Mouse (Mus musculus): Measurements from ENCODE around the gene Gpr137.

The Gpr137 gene

DNA sequence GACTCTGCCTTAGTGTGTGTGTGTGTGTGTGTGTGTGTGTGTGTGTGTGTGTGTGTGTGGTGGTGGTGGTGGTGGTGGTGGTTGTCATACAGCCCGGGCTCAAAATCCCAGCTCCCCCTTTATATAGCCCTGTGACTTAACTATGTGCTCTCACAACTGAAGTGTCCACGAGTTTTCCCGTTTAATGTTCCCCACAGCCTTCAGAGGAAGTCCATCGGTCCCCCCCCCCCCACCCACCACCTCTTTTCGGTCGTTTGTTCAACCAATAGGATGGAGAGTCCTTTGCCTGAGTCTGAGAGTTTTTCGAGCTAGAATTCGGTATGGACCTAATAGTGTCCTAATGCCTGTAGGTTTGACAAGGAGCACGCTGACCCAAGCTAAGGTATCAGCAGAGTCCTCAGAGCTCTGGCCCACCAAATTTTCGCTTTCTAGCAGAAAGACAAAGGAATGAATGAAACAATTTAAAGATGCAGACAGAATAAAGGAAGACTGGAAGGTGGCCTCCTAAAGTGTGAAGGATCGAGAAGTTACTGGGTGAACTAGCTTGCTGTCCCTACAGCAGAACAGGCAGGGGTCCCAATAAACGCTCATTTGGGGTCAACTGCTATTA, 31.4 kb upstream of the Gpr137 start:
- DNase-seq (ENCODE audit: extremely low spot score): no peak

DNA sequence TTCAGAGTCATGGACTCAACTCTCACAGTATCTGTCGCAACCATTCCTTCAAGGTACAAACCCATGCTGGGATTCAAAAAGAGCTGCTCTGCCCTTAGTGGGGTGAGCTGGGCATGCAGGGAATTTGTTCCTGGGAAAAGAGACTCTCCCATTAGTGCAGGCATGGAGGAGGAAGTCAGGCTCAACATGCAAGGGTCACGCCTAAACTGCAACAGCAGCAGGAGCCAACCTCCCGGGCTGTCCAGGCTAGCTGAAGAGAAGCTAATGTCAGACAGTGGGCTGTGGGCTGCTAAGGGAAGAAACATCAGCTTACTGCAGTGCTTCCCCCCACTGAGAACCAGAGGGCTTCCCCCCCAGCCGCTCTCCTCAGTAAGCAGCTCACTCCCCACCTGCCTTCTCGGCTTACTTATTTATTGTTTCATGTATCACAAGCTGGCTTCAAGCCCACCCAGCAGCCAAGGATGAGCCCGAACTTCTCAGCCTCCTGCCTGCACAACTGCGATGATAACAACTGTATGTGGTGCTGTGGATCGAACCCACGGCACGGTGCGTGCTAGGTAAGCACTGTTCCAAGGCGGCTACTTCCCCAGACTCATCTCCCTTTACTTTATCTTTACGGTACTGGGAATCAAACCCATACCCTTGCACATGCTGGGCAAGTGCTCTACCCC, 30.1 kb upstream of the Gpr137 start:
- no peak for DNase-seq (ENCODE audit: extremely low spot score)

DNA sequence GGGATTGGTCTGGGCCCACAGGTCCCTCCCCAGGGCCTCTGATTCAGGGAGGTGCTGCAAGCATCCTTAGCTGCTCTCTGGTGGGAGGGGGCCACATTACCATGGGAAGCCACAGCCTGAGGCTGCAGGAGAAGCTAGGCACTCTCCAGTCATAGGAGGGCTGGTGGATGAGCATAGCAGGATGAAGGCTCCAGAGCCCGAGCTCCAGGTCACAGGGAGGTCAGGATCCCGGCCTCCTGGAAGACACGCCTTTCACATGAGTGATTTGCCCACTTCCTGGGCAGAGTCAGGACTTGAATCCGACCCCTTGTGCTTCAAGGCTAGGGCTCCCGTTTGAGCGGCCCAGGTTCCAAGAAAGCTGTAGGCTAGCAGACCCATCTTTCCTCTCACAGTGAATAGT, 29.4 kb upstream of the Gpr137 start:
- no peak for DNase-seq (ENCODE audit: extremely low spot score)

DNA sequence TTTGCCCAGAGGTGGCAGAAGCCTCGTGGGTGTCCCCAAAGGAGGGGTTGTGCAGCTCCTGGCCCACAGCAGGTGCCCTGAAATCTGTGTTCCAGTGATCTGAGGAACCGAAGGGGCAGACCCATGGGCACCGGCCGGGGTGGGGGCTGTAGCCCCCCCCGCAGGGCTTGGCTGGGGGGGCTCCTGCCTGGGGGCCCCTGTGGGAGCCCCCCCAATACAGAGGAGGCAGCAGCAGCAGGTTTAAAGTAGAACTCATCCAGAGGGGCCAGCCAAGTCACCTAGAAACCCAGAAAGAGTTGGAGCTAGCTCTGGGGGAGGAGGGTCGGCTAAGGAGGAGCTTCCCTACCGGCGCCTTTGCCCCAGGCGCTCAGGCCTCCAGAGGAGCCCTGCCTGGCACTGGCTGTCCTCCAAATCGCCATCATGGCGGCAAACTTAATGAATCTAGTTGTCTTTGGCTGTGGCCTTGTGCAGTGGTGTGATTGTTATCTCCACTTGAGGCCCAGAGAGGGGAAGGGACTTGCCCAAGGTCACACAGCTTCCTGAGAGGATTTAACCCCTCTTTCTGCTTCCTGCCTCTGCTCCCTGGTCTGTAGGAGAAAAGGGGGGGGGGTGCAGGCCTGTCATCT, 28.3 kb upstream of the Gpr137 start:
- DNase-seq (ENCODE audit: extremely low spot score): no peak

DNA sequence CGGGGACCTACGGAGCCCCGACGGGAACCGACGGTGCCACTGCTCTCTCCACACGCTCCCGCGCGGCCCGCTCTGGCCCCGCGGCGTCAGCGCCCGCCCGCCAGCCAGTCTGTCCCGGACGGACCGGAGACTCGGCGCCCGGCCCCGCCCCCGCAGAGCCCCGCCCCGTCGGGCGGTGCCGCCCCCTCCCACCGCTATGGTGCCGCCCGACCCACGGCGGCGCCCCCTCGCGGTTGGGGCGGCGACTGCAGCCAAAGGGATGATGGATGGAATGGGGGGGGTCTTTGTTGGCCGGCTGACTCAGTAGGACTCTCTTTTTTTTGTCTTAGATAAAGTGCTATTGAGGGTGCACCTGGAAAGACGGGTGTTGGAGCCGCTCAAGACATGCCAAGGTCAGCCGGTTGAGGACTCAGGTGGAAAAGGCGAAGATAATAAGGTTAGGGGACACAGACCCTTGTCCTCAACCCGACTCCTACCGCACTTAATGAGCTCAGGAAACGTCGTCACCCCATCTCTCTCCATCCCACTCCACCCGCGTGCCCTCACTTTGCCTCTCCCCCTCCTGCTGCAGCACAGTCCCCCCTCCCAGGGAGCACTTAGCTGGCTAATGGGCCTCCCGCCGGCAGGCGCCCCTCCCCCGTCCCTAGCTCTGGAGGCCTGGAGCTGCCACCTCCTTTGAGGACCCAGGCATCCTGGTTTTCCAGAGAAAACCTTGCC, 27.5 kb upstream of the Gpr137 start:
- DNase-seq (ENCODE audit: extremely low spot score): peak; percentile 81

DNA sequence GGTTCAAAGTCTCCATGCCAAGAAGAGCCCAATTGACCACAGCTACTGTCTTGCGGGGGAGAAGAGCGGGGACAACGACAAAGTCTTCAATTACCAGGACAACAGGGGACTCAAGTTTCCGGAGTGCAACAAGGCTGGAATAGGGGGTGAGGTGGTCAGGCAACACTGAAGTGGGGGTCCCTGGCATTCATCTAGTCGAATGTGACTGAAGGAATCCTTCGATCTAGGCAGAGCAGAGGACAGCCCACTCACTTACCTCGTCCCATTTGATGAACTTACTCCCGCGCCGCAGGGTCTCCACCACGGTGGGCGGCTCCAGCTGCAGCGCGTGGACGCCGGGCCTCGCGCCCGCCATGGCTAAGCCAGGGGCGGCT, 27.0 kb upstream of the Gpr137 start:
- DNase-seq (ENCODE audit: extremely low spot score): no peak

DNA sequence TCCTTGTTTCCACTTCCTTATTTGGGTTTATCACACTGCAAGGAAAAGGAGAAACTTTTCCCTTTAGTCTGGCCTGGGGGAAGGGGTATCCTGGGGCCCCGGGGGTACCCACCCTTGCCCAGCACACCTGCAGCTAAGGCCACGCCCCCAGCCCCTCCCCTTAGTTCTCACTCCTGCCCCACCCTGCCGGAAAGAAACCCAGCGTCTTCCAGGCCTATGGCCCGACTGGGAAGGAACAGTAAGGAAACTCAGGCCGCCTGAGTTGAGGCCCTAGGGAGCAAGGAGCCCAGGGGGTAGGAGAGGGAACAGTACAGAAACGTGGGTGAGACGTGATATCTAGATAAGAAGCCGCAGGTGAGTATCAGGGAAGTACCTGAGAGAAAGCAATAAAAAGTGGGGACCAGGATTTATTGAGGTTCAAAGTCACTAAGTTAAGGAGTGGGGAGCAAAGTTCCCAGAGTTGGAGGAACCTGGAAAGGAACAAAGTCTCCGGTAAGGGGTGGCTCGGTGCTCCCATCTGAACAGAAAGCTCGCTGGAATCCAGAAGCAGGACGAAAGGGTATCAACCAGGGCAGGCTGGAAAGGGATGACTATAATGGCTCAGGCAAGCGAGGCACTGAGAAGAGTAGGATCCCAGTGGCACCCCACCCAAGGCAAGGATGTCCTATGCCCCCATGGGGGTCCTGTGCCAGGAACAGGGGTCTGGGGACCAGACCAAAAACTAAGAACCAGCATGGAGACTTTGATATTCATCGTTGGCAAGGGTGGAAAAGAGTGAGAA, 26.4 kb upstream of the Gpr137 start:
- no peak for DNase-seq (ENCODE audit: extremely low spot score)

DNA sequence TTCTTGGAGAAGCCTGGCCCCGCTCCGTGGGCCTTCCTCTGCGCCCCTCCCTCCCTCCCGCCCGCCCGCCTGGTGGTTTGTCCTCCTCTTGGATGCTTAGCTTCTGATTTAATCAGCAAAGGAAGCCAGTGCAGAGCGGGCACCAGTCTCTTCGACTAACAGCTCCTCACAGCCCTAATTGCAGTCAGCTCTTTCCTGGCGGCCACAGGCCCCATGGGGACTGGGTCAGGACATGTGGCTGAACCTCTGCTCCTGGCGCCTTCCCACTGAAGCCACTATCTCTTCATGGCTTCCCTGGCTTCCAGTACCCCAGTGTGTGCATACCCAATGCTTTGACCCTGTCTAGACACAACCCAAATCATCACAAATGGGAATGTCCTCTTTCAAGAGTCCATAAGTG, 14.2 kb upstream of the Gpr137 start:
- DNase-seq (ENCODE audit: extremely low spot score): no peak

DNA sequence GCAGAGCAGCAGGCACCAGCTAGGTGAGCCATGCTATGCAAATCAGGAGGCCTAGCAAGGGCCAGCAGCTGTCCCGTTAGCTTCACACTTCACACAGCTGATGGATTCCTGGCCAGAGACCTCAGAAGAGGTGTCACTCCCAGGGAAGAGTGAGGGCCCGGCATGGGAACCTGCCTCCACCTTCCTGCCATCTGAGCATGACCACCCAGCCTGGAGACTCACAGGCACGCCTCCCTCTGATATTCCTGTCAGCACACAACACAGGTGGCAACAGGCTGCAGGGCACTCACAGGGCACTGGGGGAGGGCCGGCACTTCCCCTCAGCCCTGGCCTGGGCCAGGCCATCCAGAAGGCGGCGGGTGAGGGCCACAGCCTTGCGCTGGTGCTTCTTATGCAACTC, 13.1 kb upstream of the Gpr137 start:
- no peak for DNase-seq (ENCODE audit: extremely low spot score)

DNA sequence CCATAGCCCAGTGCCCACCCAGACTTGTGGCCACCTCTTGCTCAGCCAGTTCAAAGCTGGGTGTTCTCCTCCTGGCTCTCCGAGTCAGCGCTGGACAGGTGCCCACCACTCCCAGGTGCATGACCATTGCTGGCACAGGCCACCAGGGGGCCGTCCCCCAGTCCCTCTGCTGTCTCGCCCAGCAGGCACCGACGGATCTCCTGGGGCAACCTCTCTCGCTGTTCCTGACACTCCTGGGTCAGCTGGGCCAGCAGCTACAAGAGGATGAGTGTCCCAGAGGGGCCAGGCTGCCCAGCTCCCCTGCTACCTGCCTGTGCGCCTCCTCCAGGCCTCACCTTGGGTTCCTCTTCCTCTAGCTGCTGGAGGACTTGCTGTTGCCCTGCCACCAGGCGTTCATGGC, 11.8 kb upstream of the Gpr137 start:
- DNase-seq (ENCODE audit: extremely low spot score): no peak

DNA sequence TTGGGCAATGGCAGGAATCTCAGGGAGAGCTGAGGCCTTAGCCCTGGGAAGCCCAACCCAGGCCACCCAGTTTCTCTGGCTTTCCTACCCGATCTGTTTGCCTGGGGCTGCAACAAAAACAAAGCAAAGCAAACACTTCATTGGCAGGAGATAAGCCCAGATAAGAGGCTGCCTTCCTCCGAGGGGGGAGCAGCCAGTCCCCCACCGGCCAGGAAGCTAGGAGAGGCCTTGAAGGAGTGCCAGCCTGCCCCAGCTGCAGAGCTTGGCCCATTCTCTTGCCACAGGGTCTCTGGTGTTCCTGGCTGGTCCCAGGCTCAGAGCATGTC, 10.4 kb upstream of the Gpr137 start:
- no peak for DNase-seq (ENCODE audit: extremely low spot score)

DNA sequence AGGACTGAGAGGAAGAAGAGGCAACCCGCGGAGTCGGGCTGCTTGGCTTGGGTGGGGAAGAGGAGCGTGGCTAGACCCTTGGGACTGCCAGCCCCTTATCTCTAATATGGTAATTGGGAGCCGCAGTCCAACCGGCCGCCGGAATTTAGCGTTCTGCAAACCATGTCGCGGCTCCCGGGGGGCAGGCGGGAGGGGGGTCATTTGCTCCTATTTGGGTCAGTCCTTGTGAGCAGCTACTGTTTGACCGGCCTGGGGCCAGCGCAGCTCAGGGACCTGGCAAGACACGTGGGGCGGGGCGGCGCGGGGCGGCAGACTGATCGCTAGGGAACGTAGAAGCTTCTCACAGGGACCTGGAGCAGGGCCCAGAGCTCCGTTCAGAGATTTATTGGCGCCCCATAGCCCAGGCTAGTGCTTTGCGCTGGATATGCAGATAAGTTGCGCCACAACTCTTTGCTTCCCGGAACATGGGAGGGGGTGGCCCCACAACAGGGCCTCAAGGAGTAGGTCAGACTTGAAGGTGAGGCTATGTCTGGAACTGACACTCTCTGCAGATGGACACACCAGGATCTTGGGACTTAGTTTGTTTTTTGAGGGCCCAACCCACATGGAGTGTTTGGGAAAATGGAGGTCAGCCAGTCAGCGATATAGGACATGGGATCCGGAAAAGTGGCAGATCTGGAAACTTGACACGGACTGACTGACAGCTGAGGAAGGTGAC, 9.9 kb upstream of the Gpr137 start:
- DNase-seq (ENCODE audit: extremely low spot score): peak; percentile 69

DNA sequence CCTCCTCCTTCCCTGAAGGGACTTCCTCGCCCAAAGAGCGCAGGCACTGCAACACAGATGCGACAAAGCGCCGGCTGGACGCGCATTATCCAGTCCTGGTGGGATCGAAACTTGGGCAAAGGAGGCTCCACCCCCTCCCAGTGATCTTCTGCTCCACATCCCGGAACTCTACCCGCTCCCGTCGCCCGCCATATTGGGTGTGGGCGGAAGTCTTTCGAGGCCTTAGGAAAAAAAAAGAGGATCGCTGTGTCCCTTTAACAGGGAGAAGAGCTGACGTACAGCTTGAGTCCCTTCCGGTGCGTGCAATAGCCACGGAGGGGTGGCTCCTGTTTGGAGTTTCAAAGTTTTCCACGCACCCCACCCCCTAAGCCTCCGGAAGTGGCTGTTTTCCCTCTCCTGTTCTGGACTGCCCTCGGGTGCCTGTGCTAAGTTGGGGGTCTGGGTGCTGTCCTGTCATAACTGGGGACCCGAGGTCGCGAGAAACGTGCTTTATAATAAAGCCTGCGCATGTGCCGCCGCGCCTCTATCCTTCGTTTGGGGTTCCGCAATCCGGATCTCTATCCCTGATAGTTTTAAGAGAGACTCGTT, 9.2 kb upstream of the Gpr137 start:
- DNase-seq (ENCODE audit: extremely low spot score): peak; percentile 91

DNA sequence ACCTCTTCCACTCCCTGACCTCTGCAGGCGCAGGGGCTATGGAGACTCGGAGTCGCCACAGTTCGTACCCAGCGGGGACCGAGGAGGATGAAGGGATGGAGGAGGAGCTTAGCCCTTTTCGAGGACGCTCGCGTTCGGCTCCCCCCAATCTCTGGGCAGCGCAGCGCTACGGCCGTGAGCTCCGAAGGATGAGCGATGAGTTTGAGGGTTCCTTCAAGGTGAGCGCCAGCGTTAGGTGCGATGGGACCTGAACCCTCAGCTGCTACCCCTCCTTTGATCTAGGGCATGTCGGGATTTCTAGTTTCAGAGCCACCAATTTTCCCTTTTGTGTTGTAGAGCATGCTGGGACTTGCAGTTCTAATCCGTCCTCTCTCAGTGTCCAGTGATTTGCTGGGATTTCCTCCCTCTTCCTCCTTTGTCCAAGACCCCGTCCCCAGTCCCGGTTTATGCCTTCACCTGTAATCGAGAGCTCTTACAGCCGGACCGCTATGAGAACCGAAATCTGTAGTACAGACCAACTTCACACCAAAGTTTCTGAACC, 8.4 kb upstream of the Gpr137 start:
- DNase-seq (ENCODE audit: extremely low spot score): peak; percentile 83

DNA sequence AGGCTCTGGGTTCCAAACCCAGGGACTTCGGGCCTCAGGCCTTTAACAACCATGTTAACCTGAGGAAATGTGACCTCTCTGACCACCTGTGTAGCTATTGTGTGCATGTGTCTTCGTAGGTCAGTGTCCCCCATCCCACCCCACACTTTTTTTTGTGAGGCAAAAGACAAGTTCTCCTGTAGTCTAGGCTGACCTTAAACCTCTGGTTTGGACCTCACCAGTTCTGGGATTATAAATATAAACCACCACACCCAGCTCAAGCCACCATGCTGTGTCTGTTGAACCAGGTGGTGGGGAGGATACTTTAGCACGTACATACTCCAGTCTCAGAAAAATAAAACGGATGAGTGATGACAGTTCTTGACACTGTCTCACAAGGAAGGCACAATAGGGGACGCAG, 7.7 kb upstream of the Gpr137 start:
- DNase-seq (ENCODE audit: extremely low spot score): no peak

DNA sequence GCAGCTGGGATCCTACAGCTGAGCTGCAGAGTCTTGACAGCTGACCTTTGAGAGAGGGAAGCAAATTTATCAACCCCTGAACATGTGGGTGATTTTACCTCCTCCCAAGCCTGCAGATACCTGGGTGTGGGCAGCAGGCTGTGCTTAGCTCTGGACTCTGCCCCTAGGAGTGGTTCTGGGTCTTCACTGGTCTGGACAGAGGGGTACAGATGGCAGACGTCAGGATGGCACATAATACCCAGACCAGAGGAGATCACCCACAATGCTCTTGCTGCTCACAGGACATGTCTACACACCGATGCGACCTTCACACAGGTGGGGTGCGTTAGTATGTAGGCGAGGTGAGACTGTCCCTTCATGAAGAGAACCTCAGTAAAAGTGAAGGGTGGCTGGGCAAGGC, 7.3 kb upstream of the Gpr137 start:
- DNase-seq (ENCODE audit: extremely low spot score): no peak

DNA sequence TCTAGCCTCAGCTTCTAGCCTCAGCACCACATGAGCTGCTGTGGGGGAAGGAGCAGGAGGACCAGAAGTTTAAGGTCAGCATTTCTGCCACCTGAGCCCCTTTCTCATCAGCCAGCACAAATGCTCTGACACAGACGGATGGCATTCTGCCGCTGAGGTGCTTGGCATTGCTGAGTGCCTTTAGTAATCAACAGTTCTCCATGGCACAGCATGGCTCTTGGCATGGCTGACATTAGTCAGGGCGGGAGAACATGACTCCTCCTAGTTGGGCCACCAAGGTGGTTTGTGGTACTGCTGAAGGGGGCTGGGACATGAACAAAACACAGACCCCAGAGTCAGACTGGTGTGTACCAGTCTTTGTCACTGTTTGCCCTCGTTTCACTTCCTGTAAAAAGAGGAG, 5.9 kb upstream of the Gpr137 start:
- DNase-seq (ENCODE audit: extremely low spot score): no peak

DNA sequence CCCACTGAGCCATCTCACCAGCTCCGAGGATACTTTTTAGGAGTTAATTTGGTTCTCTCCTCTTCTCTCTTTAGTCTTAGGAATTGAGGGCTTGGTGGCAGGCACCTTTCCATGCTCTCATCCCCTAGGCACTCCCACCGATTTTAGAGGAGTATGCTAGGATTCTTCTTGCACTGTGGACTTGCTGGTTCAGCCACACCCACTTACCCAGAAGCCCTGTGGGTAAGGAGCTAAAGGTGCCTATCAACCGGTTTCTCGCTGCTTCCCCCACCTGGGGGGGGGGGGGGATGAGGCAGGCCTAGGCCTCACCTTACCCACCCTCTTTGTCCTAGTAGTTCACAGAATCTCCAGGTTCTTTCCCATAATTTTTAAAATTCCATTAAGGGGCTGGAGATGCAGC, 5.5 kb upstream of the Gpr137 start:
- DNase-seq (ENCODE audit: extremely low spot score): no peak

DNA sequence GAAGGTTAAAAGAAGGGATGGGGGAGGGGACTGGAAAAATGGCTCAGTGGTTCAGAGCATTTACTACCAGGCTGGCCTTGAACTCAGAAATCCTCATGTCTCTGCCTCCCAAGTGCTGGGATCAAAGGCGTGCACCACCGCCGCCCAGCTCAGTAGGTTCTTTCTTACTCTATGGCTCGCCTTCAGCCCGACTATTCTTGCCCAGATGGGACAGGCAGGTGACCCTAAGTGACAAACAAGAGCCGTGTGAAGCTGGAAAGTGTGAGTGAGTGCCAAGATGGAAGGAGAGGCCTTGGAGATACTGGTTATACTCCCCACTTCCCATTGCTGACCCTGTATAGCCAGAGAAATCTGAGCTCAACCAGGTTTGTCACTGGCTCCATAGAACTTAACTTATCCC, 1.4 kb upstream of the Gpr137 start:
- no peak for DNase-seq (ENCODE audit: extremely low spot score)

DNA sequence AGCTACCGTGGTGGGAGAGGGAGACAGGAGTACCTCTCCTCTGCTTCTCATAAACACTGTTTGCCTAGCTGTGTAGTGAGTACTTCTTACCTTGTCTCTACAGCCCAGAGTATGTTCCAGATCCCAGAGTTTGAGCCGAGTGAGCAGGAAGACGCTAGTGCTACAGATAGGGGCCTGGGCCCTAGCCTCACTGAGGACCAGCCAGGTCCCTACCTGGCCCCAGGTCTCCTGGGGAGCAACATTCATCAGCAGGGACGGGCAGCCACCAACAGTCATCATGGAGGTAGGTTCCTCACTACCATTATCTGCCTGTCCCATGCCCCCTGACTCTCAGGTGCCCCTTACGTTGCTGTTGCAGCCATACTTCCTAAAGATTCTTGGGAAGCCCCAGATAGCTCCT, 484 bp upstream of the Gpr137 start:
- no peak for DNase-seq (ENCODE audit: extremely low spot score)

Data from embryo, embryonic 9.5 days (tissue).